Mouse (Mus musculus) spleen, adult 2 months (tissue): Measurements from ENCODE around the gene Atg13.

Experiments used
- CTCF ChIP-seq: fragments of 200-500 bp; IDR thresholded peaks from 2 replicates; pipeline ENCODE4 v1.5.1; 2011; ENCODE audit warnings: mild to moderate bottlenecking, inconsistent platforms; ENCODE audit not compliant: insufficient read depth, insufficient read length, insufficient replicate concordance; ENCODE audit errors: extremely low read depth
- POLR2A ChIP-seq: fragments of 200-500 bp; IDR thresholded peaks from 2 replicates; pipeline ENCODE4 v1.6.1; 2011; ENCODE audit warnings: low read depth, low read length, inconsistent platforms

DNA sequence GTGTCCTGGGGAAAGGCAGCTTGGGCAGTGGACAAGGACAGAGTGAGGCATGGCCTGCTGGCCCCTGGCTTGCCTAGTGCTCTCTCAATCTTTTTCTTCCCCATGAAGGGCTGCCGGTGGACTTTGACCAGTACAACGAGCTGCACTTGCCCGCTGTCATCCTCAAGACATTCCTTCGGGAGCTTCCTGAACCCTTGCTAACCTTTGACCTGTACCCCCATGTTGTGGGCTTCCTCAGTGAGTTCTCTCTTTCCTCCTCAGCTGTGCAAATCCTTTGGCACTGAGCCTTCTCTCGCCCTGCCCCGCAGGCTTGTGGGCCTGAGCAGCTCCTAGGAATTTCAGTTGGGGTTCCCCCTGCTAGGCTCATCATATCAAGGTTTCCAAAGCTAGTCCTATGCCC is 40.3 kb downstream of the Atg13 start:
- no peak for TF ChIP-seq CTCF
- TF ChIP-seq POLR2A, result no peak
